Mouse (Mus musculus): ENCODE results near the gene Nupr1l. TPM values are rescaled to one million over a fixed set of nuclear protein-coding genes. Genes with fewer than 3 reads are reported as not detected.

The Nupr1l gene
- total and polyA plus RNA-seq, 3 experiments: 2.8 to 17.3 (median 4.4) TPM

DNA sequence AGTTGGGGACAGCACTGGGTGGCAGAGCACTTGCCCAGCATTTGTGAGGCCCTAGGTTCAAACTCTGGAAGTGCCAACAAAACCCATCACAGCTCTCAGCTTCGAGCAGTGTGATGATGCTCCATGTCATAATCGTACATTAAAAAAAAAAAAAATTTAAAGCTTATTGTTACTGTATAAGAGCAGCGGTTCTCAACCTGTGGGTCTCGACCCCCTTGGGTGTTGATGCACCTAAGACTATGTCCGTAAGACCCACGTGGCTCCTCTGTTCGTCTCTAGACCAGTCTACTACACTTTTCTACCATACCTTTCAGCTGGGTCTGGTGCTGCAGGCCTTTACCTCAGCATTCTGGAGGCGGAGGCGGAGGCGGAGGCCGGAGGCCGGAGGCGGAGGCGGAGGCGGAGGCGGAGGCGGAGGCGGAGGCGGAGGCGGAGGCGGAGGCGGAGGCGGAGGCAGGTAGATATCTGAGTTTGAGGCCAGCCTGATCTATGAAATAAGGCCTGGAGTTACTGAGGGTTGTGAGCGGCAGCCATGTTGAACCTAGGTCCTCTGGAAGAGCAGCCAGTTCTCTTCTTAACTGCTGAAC is 9.8 kb downstream of the Nupr1l start:
- no peak for DNase-seq

DNA sequence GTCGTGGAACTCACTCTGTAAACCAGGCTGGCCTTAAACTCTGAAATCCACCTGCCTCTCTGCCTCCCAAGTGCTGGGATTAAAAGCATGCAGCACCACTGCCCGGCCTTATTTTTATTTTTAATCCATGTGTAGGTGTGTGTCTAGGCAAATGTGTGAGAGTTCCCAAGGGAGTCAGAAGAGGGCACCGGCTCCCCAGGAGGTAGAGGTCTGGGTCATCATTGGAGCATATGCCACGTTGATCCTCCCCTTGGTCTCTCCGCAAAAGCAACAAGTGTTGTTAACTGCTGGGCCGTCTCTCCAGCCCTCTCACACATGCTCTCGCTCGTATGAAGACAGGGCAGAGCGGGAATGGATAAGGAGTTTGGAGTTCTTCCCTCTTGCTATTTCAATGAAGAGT is 10.4 kb downstream of the Nupr1l start:
- peak; percentile 20 for DNase-seq

DNA sequence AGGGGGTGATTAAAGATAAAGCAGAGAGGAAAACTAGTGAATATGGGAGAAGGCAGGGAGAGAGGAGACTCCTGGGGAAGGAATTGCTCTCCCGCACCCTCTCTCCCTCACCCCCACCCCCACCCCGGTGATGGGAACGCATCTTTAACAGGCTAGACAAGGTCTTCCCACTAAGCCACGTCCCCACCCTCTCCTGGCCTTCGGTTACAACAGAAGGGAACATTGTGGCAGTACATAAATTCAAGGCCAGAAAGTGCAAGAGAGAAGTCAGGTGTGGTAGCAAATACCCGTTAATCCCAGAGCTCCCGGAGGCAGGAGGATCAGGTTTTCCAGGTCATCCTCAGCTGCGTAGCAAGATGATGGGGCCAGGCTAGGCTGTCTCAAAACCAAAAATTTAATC is 11.0 kb downstream of the Nupr1l start:
- peak; percentile 45 for DNase-seq

DNA sequence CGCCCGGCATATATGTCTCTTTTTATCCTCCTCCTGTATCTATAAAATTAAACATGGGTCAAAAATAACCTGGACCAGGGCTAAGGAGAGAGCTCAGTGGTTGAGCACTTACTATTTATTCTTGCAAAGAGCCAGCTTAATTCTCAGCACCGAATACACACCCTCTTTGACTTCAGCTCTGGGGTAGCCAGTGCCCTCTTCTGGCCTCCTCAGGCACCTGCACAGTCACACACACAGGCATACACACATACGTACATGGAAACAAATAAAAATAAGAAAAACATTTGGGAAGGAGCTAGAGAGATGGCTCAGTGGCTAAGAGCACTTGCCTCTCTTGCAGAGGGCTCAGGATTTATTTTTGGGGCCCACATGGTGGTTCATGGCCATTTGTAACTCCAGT is 13.6 kb downstream of the Nupr1l start:
- DNase-seq: no peak

DNA sequence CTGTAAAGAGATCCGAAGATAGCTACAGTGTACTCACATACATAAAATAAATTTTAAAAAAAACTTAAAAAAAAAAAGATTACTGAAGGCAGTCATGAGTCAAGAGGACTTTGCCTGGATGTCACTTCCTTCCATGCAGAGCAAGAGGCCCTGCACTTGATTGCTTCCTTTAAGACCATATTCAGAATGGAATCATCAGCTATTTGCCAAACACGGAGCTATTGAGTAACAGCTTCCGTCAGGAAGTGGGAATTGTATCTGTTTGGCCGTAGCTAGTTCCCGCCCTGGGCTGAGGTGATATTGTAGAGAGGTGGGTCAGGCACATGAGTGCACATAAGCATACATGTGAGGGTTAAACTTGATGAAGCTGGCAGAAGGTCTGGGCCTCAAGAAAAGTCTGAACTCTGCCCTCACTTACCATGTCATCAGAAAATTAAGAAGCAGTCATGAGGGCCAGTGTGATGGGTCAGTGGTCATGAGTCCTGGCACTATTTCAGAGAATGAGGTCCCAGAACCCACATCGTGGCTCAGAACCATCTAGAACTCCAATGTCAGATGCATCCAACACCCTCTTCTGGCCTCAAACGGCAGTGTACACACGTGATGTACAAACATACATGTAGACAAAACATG is 16.6 kb downstream of the Nupr1l start:
- no peak for DNase-seq

DNA sequence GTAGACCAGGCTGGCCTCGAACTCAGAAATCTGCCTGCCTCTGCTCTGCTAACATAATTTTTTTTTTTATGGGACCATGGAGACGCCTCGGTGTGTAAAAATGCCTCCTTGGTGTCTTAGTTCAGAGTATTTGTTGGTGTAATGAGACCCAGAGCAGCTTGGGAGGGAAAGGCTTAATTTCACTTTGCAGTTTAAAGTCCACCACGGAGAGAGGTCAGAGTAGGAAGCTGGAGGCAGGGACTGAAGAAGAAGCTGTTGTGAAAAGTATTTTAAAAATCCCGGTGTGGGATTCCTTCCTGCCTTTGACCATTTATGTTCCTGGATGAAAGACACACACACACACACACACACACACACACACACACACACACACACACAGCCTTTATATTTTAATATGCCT is 17.6 kb downstream of the Nupr1l start:
- no peak for DNase-seq

DNA sequence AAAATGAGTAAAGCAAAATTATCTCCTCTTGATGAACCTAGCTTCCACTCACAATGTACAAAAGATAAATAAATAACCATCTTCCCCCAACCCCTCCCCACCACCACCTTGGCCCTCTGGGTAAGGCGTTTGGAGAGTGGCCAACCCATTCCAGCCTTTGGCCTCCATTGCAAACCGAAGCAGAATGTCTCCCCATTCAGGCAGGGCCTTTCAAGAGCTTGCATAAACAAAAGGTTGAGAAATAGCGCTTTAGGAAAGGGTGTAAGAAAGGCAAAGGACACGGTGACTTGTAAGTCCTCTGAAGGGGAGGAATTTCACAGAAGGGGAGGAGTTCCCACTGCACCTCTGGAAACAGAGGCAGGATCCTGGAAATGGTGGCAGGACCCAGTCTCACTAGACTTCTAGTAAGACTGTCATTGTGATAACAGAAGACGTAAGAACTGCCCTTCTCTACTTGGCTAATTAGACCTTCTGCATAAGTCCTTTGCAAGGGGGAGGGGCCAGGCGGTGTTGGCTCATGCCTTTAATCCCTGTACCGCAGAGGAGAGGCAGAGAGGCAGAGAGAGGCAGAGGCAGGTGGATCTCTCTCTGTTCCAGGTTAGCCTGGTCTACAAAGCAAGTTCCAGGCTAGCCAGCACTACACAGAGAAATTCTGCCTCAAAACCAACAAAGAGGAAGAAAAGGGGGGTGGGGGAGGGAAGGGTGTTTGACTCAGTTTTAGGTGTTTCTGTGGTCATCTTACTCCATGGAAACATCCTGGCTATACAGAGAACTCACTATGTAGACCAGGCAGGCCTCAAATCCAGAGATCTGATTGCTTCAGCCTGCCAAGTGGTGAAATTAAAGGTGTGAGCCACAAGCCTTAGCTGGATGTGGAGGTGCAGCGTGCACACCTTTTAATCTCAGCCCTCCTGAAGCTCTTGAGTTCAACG is 21.9 kb downstream of the Nupr1l start:
- peak; percentile 49 for DNase-seq

DNA sequence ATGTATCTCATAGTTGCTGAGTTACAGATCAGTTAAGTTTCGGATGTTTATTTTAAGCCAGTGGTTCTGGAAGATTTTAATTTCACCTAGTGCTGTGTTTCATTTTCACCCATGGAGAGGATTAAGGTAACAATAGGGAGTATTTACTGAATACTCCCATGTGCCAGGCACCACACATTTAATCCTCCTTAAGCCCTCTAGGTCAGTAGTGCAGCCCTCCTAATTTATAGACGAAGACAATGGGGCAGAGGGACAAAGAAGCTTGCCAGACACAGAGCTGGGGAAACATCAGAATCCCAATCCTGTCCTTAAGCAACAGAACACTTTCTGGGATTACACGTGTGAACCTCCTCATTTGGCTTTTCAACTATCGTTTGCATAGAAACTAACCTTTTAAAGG is 28.6 kb downstream of the Nupr1l start:
- no peak for DNase-seq

DNA sequence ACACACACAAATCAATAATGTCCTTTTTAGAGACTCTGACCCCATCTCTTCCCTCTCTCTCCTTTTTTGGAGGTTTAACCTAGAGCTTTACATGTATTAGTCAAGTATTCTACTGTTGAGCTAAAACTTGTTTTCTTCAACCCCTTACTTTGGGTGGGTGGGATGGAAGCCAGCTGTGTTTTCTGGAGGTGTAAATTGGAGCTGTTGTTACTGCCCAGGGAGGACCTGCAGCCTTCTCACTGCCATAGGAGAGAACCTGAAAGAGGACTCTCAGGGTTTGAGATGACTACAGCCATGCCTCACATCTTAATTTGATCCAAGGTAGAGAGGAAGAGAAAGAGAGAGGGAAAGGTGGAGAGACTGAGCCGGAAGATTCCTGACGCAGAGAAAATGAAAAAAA is 31.9 kb downstream of the Nupr1l start:
- DNase-seq: no peak

DNA sequence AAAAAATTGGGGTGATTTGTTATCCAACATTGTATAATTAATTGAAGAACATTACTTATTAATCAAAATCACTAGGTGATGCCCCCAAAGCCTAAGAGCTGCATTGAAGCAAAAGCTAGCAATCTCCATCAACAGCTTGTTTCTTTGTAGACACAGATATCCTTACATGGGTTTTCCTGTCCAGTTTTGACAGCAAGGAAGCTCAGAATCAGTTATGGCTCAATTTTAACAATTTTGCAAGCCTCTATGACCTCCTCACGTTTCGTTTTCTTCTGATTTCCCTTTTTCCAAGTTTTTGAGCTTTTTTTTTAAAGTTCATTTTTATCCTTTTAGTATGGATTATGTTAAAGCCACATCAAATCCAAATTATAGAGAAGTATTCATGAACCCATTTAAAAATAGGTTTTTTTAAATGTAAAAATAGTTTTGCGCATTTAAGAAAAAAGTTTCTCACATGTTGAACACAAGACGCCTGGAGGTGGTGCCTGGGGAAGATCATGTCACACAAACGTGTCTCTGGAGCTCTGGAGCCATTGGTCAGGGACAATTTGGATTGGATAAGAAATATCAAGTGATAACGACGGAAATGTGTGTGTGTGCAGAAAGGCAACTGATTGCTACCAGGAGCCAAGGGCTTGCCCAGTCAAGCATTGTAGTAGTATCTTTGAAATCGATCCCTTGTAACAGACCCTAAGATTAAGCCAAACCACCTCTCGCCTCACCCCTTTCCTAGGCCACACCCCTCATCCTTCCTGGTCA is 32.6 kb downstream of the Nupr1l start:
- no peak for DNase-seq

DNA sequence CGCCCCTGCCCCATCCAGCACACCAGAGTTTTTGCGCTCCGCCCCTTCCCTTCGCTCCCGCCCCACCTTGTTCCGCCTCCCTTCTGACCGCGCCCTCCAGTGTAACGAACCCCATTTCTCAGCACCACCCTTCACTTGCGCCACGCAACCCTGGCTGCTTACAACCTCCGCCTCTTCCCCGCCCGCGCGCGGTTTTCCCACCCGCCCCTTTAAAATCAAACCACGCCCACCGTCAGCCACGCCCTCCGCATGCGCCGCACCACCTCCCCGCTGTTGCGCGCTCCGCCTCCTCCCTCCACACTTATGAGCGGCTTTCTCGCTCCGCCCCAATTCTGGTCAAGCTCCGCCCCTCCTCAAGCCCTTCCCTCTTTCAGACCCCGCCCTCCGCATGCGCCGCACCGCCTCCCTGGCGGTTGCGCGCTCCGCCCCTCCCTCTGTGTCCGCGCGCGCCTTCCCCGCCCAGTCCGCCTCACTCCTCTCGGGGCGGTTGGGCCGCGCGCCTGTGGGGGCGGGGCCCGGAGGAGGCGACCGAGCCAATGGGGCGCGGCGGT is 33.2 kb downstream of the Nupr1l start, which contains the start of gene Vkorc1l1:
Vkorc1l1 (plus strand) TSS at position 476 of the 551 bp plus-strand sequence.
- peak; percentile 99 for DNase-seq

DNA sequence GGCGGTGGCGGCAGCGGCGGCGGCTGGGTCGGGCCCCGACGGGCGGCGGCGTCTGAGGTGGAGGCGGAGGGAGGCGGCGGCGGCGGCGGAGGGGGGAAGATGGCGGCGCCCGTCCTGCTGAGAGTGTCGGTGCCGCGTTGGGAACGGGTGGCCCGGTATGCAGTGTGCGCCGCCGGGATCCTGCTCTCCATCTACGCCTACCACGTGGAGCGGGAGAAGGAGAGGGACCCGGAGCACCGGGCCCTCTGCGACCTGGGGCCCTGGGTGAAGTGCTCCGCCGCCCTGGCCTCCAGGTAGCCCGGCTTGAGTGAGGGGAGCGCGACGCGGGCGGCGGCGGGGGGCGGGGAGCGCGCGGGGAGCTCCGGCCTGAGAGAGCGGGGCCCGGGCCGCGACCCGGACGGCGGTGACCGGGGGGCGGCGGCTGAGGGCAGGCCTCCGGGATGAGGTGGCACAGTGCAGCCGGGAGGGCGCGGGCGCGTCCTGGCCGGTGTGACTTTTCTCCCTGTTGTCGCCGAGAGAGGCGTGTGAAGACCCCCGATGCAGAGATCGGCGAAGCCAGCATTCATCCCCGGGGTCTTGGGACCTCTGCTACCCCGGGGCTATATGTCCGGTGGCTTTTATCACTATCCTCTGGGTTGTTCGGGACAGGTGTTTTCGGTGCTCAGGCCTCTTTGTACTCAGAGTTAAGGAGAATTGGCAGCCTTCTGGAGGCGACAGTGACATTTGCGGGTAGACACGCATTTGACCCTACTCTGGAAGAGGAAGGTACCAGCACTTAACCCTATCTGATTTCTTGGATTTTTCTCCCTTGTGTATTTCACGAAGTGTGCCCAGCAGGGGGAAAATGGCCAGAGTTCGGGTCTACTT is 34.0 kb downstream of the Nupr1l start:
- peak; percentile 70 for DNase-seq

DNA sequence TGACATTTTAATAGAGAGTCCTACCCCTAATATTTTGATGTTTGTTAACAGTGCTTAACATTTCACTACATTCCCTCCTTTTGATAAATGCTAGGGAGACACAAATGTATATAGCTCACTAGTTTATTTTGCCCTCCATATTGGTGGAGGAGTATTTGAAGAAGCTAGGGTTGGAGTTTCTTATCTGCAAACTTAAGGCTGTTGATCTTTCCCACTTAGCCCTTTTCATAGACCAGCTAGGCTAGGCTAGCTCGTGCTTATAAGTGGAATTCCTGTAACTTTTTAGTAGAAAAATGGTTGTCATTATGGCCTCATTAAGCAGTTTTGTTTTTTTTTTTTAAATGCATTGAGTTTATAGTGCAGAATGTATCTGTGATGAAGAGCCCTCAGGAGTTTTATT is 35.1 kb downstream of the Nupr1l start:
- no peak for DNase-seq

DNA sequence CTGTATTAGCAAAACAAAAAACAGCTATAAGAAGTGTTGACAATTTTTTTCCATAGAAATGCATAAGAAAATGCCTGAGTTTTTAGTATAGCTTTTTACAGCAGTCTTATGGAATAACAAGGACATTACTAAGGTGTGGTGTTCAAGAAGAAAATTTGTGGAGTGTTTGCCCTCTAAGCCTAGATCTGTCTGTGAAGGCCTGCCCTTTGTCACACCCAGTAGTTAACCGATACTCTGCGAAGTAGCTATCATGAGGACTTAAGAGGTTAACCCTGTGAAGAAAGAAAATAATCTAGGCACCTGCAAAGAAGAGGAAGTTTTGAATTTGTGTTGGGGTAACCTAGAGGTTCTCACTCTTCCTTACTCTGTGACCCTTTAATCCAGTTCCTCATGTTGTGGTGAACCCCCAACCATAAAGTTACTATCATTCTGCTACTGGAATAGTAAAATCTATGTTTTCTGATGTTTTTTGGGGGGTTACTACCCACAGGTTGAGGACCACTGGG is 39.2 kb downstream of the Nupr1l start:
- no peak for DNase-seq

DNA sequence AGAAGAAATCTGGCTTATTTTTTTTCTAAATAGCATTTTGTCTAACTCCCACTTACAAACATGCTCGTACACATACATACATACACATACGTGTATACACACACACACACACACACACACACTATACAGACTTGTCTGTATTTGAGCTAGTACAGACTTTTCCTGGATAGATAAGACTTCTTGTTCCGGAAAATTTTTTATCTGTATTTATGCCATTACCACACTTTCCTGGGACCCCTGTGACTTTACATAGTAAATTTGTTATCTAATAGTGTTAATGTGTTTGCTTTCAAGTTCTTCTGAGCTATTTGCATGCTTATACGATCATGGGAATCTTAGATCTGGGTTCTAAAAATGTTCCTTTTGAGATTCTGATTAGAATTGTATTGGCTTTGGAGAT is 43.8 kb downstream of the Nupr1l start:
- no peak for DNase-seq

DNA sequence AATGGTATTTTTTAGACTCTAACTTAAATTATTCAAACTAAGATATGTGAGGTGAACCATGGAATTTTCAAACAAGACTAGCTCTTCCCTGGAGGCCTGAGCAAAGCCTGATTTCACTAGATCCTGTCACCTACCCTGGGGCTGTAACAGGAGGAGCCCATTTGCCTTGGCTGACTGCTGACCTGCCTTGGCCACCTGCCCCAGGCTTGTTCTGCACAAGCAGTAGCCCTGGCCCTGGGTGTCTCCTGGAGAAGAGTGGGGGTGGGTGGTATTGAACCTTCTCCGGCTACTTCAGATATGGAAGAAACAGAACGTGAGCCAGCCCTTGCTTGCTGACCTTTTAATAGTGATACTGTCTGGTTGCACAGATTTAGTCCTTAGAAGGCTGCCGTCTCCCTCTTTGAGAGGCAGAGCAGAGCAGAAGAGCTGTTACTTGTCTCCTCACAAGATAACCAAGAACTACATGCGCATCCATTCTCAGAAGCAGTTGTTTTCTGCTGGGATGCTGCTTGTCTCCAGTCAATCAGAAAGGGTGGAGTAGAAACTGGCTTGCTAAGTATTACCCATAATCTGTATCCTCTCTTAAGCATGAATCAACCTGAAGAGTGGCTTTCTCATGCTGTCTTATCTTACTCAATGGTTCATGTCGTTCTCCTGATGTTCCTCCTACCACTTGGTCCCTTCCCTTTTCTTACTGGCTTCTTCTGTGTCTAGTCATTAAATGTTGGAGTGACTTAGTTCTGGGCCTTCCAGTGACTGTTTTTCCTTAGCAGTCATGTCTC is 46.3 kb downstream of the Nupr1l start:
- peak; percentile 31 for DNase-seq

DNA sequence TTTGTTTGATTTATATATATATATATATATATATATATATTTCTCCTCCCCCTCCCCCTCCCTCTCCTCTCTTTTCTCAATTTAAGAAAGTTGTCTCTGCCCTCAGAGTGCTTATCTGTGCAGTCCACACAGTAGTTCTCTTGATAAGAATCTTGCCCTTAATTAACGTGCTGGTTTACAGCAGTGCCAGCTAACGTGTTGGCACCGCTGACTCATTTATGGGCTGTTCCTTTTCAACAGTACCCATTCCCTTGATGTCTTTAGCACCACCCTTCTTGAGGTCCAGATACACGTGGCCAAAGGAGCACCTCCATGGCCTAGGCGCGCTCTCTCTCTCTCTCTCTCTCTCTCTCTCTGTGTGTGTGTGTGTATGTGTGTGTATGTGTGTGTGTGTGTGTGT is 47.5 kb downstream of the Nupr1l start:
- DNase-seq: no peak

DNA sequence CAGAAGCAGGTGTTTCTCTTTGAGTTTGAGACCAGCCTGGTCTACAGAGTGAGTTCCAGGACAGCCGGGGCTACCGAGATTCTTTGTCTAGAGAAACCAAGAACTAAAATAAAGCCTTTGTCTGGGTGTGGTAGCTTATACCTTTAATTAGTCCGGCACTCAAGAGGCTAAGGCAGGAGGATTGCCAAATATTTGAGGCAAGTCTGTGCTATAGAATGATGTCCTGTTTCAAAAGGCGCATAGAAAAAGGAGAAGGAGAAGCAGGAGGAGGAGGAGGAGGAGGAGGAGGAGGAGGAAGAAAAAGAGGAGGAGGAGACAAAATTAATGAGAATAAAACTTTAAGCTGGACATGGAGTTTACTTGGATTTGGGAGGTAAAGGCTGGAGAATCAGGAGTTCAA is 54.9 kb downstream of the Nupr1l start:
- no peak for DNase-seq
